Mouse (Mus musculus) spleen, adult 2 months (tissue): ENCODE results near the gene Ica1.

Experiments used
- CTCF ChIP-seq: fragments of 200-500 bp; IDR thresholded peaks from 2 replicates; pipeline ENCODE4 v1.5.1; 2011; ENCODE audit warnings: mild to moderate bottlenecking, inconsistent platforms; ENCODE audit not compliant: insufficient read depth, insufficient read length, insufficient replicate concordance; ENCODE audit errors: extremely low read depth
- POLR2A ChIP-seq: fragments of 200-500 bp; IDR thresholded peaks from 2 replicates; pipeline ENCODE4 v1.6.1; 2011; ENCODE audit warnings: low read depth, low read length, inconsistent platforms

DNA sequence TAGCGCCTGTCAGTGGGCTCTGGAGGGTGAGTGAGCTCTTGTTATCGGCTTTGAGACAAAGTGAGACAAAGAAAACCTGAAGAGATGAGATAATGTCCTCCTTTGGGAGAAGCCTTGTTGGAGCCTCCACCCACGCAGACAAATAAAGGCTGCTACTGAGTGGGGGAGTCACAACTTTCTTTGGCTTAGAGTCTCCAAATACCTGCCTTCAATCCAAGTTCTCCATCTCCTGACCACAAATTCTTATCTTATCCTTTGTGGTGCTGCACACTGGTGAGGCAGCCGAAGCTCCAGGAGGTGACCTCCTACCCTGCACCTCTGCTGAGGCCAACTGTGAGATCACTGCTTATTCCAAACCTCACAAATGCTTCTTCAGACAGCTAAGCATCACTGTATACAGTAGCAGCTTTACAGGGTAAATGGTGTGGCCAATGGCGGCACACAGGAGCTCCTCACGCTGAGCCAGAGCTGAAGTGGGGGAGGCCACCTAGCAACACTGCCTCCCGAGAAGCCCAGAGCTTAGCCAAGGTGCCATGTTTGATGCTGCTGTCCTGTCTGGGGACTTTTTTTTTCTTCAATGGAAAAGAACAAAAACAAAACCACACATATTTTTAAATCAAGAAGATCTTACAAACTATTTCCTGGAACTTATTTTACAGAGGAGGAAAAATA, 130.6 kb downstream of the Ica1 start:
- TF ChIP-seq POLR2A (no peak), CTCF (no peak)
